In the genomic region with DNA sequence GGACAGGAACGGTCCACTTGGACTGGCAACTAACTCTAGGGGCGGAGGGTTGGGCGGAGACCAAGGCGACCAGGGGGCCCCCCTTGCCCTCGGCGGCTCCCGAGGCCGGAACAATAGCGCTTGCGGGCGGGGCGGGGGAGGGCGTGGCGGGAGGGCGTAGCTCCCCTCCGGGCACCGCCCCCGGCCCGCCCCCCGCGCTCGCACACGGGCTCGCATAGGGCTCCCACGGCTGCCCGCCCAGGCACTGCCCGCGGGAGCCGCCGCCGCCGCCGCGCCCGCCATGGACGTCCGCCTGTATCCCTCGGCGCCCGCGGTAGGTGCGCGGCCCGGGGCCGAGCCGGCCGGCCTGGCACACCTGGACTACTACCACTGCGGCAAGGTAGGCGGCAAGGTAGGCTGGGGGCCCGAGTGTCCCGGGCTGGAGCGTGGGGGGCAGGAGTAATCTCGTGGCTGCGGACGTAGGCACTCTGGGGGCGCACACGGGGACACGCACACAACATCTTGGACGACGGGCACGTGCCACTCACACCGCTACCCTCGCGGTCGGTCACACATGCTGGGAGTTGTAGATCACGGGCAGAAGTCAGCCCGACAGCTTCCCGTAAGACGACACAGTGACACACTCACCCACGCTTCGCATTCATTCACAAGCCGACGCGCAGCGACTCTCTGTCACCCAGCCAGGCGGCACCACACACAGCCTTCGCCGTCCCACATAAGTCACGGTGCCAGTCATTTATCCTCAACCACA, we compare ENCODE assay signal across 8 mouse cellular contexts. TPM values are rescaled to one million over a fixed set of nuclear protein-coding genes. Genes with fewer than 3 reads are reported as not detected.
DNase-seq lines count a peak whose midpoint lies in the region; ATAC-seq lines count a peak whose summit lies in the region.

Tox2 (plus strand) TSS at position 242 of the 751 bp plus-strand sequence.

- peak within 1 kb of the TSS; percentile 53 for H3K4me3 ChIP-seq in embryonic facial prominence, embryonic 12.5 days
- H3K4me3 ChIP-seq in heart, embryonic 15.5 days, result peak within 1 kb of the TSS; percentile 60
- H3K4me3 ChIP-seq in midbrain, embryonic 15.5 days, result peak within 1 kb of the TSS; percentile 55

- H3K4me2 ChIP-seq in embryonic facial prominence, embryonic 12.5 days (replicated peaks), result peak within 1 kb of the TSS; percentile 85
- peak within 1 kb of the TSS; percentile 91 for H3K4me2 ChIP-seq in heart, embryonic 15.5 days
- peak within 1 kb of the TSS; percentile 73 for H3K4me2 ChIP-seq in midbrain, embryonic 15.5 days

- WGBS in embryonic facial prominence, embryonic 12.5 days, result 1% methylated on average over 69 of the region's 79 CpGs
- WGBS in heart, embryonic 15.5 days, result under 1% methylated on average over 70 of the region's 79 CpGs
- WGBS in midbrain, embryonic 15.5 days, result 1% methylated on average over 72 of the region's 79 CpGs

- DNase-seq in spleen, adult 18-20 months, result peak; percentile 13 to 24
- no peak for DNase-seq in spleen, postnatal 4 days (ENCODE audit: low spot score in 2 of 2)
- DNase-seq in kidney, postnatal 14 days, result peak; percentile 60
- DNase-seq in liver, result peak; percentile 66
- peak; percentile 28 for DNase-seq in testis, postnatal 14 days (ENCODE audit: low spot score)

- peaks cover 11% of the 10 kb centered on the region; the same call in 1 of the 2 replicates for H3K9me3 ChIP-seq in embryonic facial prominence, embryonic 12.5 days
- no peaks in the 10 kb centered on the region for H3K9me3 ChIP-seq in heart, embryonic 15.5 days (replicated peaks)
- no peaks in the 10 kb centered on the region for H3K9me3 ChIP-seq in midbrain, embryonic 15.5 days

- peaks cover 15% of the 10 kb centered on the region; the same call in 1 of the 2 replicates for H3K4me1 ChIP-seq in embryonic facial prominence, embryonic 12.5 days
- H3K4me1 ChIP-seq in heart, embryonic 15.5 days (replicated peaks), result peaks cover 31% of the 10 kb centered on the region
- peaks cover 43% of the 10 kb centered on the region for H3K4me1 ChIP-seq in midbrain, embryonic 15.5 days

- peak; percentile 88 for ATAC-seq in embryonic facial prominence, embryonic 12.5 days (ENCODE audit: insufficient number of reproducible peaks, insufficient read depth, low FRiP score, low TSS enrichment)
- ATAC-seq in heart, embryonic 15.5 days (replicated peaks; ENCODE audit: insufficient number of reproducible peaks, insufficient read depth, low FRiP score, low read depth), result peak; percentile 86
- peak; percentile 84 for ATAC-seq in midbrain, embryonic 15.5 days (replicated peaks)

- peak within 1 kb of the TSS; percentile 52 for H3K9ac ChIP-seq in embryonic facial prominence, embryonic 12.5 days
- H3K9ac ChIP-seq in heart, embryonic 15.5 days, result peak within 1 kb of the TSS; percentile 52
- peak within 1 kb of the TSS; percentile 58 for H3K9ac ChIP-seq in midbrain, embryonic 15.5 days

- no peaks in the 10 kb centered on the region for H3K36me3 ChIP-seq in embryonic facial prominence, embryonic 12.5 days
- no peaks in the 10 kb centered on the region for H3K36me3 ChIP-seq in heart, embryonic 15.5 days
- H3K36me3 ChIP-seq in midbrain, embryonic 15.5 days (replicated peaks), result no peaks in the 10 kb centered on the region

- H3K27ac ChIP-seq in embryonic facial prominence, embryonic 12.5 days, result no peak within 1 kb of the TSS
- peak within 1 kb of the TSS; percentile 65 for H3K27ac ChIP-seq in heart, embryonic 15.5 days
- H3K27ac ChIP-seq in midbrain, embryonic 15.5 days, result peak within 1 kb of the TSS; percentile 68

- H3K27me3 ChIP-seq in embryonic facial prominence, embryonic 12.5 days, result peaks cover 46% of the 10 kb centered on the region
- peaks cover 52% of the 10 kb centered on the region for H3K27me3 ChIP-seq in heart, embryonic 15.5 days
- no peaks in the 10 kb centered on the region for H3K27me3 ChIP-seq in midbrain, embryonic 15.5 days (replicated peaks)

RNA-seq across cellular contexts. Expression of gene Tox2, which starts in this region (rescaled TPM):
- 5.2 and 6.1 TPM in 2 replicates for polyA plus RNA-seq in embryonic facial prominence, embryonic 12.5 days (2016; fragmentation: Nextera tagmentation; extraction: Ambion mirVana)
- polyA plus RNA-seq in heart, embryonic 15.5 days (2015; fragmentation: Nextera tagmentation; extraction: Ambion mirVana), result 4.4 and 5.9 TPM in 2 replicates
- 47.4 and 55.1 TPM in 2 replicates for polyA plus RNA-seq in midbrain, embryonic 15.5 days (2015; fragmentation: Nextera tagmentation; extraction: Ambion mirVana)

Comparison
In these comparisons a context has a peak if more than half of its experiments do, and no peak if none do; other contexts are left out.
1. DNase-seq: peak in spleen, adult 18-20 months (2 of 2), kidney, postnatal 14 days (single experiment), liver (single experiment) and testis, postnatal 14 days (single experiment); none in spleen, postnatal 4 days (0 of 2).
2. Peak in every context shown above with its lines, with median percentiles within 50 percentile points of each other: ATAC-seq, H3K4me2 ChIP-seq, H3K4me3 ChIP-seq and H3K9ac ChIP-seq.